Mouse (Mus musculus) layer of hippocampus, postnatal 14 days (tissue): ENCODE data around the gene Pcgf1. TPM values are rescaled to one million over a fixed set of nuclear protein-coding genes. Genes with fewer than 3 reads are reported as not detected.

Experiments
- DNase-seq, 2 experiments: peaks; one replicate each; pipeline ENCODE4 v3.0.0; 2021 to 2022; ENCODE audit warnings: low spot score in 2 of 2, mixed read lengths in 1 of 2
- total RNA-seq, 2 experiments: library from RNA; stranded (reverse); gene quantifications; 2 replicates each; pipeline ENCODE4 v1.2.3; 2021

The Pcgf1 gene
- total RNA-seq, 2 experiments from 2014 or later, result 23.3 to 27.0 TPM

DNA sequence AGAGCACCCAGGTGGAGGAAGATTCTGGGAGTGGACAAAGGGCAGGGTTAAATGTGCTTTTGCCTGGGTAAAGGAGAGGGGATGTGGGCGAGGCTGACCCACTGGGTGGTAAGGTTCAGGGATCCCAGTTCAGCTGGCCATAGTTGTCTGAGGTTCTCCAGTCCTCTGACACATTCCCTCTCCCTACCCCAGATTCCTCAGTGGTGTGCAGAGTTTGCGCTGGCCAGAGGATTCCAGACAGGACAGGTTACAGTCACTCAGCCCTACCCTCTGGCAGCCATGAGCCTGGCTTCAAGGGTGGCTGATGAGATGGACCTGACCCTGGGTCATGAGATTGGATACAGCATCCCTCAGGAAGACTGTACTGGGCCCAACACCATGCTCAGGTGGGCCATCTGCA is 18.9 kb upstream of the Pcgf1 start:
- DNase-seq, result no peak

- no peak for DNase-seq
Observed at GRCm38 (mm10) chr6:83065995-83066394, 11.7 kb upstream of the Pcgf1 start.

- DNase-seq, result no peak
Observed at GRCm38 (mm10) chr6:83066441-83066840, 11.2 kb upstream of the Pcgf1 start.

DNA sequence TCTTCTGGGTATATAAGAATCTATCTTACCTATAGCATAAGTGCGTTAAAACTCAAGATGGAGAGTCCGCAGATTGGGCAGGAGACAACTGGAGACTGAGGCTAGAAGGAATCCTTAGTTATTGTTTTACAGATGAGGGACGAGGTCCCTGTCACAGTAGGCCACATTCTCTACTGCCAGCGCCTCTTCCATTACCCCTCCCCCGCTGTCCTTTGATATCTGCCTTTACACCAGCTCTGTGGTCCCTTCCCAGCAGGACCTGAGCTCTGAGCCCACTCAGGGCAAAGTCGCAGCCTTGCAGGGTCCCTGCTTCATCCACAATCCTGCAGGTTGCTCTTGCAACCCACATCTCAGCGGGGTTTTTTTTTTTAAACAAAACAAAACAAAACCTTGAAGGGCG is 9.4 kb upstream of the Pcgf1 start:
- no peak for DNase-seq

DNA sequence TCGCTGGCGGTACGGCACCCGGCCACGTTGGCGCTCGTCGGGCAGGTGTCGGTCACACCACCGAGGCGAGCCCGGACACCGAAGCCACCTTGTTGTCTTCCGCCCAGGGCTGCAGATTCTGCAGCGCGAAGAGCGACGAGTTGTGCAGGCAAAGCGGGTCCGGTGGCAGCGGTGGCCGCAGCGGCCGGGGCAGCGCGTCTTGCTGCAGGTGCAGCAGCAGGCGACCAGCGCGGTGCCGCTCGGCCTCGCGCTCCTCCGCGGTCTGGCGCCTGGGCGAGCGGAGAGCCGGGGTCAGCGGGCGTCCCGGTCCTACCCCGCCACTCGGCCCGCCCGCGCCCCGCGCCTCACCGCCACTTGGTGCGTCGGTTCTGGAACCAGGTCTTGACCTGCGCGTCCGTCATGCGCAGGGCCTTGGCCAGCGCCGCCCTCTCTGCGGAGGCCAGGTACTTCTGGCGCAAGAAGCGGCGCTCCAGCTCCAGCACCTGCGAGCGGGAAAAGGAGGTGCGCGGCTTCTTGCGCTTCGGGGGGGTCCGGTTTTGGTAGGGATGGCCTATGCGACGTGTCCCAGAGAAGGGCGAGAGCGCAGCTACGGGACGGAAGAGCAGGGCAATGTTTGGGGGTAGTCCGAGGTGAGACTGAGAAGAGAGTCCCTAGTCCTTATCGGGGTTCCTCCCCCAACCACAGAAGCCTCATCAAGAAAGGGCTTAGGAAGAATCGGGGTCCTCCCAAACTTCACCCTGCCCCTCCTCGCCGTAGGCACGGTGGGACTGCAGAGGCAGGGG is 8.8 kb upstream of the Pcgf1 start:
- DNase-seq, result no peak

GRCm38 (mm10) chr6:83069488-83070246 is 8.0 kb upstream of the Pcgf1 start:
- DNase-seq, result no peak

GRCm38 (mm10) chr6:83070247-83070310 is 7.6 kb upstream of the Pcgf1 start, which contains the start of gene Tlx2:
Tlx2 (minus strand) TSS chr6:83070293.
- DNase-seq, result no peak

GRCm38 (mm10) chr6:83070311-83071219 is 7.1 kb upstream of the Pcgf1 start:
- peak; percentile 23 to 61 for DNase-seq

DNA sequence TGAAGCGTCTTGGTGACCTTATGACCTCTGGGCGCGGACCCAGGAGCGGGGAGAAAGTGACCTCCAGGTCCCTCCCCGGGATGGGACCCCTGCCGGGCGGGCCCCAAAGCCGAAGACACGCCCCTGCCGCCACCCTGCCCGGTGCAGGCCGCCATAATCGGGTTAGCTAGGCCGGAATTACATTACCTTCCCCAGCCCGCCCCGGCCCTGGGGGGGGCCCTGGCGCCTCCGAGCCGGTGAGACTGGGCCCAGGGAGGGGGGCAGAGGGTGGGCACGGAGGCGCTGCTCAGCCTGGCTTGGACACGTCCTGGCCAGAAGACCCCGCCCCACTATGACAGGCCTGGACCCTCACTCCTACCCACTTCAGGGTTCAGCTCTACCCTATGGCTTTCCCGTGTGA is 6.4 kb upstream of the Pcgf1 start:
- no peak for DNase-seq

DNA sequence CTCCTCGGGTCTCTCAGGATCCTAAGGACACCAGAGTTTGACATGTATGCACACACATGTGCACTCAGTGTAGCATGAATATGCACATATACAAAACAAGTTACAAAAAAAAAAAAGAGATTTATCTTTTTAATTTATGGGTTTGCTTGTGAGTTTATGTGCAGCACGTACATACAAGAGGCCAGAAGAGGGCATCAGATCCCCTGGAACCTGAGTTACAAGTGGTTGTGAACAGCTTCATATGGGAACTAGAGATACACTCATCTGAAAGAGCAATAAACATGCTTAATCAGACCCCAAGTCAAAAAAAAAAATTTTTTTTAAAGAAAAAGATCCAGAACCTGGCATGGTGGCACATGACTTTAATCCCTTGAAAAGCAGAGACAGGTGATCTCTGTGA is 2.7 kb upstream of the Pcgf1 start:
- no peak for DNase-seq

GRCm38 (mm10) chr6:83078324-83078858 is 722 bp downstream of the Pcgf1 start:
- DNase-seq, result peak; percentile 99 to 100

DNA sequence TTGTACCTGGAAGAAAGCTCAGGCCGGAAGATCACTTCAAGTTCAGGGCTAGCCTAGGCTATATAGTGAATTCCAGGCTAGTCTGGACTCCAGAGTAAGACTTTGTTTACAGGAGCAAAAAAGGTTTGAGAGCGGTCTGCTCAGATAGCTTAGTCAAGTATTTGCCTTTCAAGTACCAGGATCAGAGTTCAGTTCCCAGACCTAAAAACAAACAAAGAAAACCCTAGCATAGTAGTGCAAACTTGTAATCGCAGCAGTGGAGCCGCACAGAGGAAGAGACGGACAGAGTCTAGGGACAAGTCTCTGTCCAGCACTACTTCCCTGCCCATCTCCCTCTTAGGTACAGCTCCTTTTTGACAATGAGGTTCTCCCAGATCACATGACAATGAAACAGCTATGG is 2.5 kb downstream of the Pcgf1 start:
- DNase-seq, result no peak

GRCm38 (mm10) chr6:83083497-83083896 is 5.8 kb downstream of the Pcgf1 start:
- DNase-seq, result no peak

DNA sequence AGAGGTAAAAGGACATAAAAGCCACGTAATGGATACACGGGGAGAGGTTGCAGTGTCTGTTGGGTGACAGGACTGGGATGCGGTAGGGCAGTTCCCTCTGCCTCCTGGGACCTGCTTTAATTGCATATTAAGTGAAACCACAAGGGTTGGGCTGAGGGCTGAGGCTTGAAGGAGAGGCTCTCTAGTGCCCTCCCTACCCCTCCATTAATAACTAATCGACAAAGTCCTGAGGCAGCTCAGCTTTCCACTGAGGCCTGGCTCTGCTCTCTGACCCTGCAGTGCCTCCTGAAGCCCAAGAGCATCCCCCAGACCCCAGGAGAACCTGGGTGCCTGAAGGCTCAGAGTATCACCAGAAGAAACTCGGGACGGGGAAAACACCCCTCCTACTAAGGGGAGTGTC is 6.8 kb downstream of the Pcgf1 start:
- no peak for DNase-seq

- DNase-seq, result no peak
Observed at GRCm38 (mm10) chr6:83086121-83087035, 8.7 kb downstream of the Pcgf1 start, which contains the start of gene Lbx2. Lbx2 (plus strand) TSS chr6:83086367.

- no peak for DNase-seq
Observed at GRCm38 (mm10) chr6:83087205-83087925, 9.7 kb downstream of the Pcgf1 start.

- no peak for DNase-seq
Observed at GRCm38 (mm10) chr6:83087926-83088260, 10.2 kb downstream of the Pcgf1 start.

GRCm38 (mm10) chr6:83092416-83093127 is 14.9 kb downstream of the Pcgf1 start:
- DNase-seq, result no peak

DNA sequence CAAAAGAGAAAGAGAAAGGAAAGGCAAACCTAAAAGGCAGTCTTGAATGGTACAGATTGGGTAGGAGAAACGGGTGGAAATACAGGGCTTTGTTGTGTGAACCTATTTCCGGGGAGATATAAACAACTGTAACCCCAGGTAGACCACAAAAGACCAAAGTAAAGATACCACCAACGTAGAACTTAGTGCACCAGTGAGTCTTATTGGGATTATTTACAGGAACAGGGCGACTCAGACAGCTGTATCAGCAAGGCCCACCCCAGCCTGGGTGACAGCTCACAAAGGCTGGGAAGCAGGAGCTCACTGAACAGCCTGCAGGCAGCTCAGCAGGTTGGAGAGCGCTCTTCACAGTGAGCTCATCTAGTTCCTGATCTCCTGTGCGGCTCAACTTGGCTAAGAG is 18.3 kb downstream of the Pcgf1 start:
- no peak for DNase-seq

GRCm38 (mm10) chr6:83098411-83098810 is 20.7 kb downstream of the Pcgf1 start:
- DNase-seq, result no peak
